Mouse (Mus musculus) urinary bladder, adult 18-20 months (tissue): ENCODE results near the gene Pot1a.
A peak's percentile ranks its signal among the peaks of the same experiment; 100 is the strongest.

Experiments
- DNase-seq, 2 experiments: peaks; one replicate each; pipeline ENCODE4 v3.0.0; 2022; ENCODE audit warnings: low spot score in 2 of 2, mixed read lengths in 2 of 2

Pot1a gene

DNA sequence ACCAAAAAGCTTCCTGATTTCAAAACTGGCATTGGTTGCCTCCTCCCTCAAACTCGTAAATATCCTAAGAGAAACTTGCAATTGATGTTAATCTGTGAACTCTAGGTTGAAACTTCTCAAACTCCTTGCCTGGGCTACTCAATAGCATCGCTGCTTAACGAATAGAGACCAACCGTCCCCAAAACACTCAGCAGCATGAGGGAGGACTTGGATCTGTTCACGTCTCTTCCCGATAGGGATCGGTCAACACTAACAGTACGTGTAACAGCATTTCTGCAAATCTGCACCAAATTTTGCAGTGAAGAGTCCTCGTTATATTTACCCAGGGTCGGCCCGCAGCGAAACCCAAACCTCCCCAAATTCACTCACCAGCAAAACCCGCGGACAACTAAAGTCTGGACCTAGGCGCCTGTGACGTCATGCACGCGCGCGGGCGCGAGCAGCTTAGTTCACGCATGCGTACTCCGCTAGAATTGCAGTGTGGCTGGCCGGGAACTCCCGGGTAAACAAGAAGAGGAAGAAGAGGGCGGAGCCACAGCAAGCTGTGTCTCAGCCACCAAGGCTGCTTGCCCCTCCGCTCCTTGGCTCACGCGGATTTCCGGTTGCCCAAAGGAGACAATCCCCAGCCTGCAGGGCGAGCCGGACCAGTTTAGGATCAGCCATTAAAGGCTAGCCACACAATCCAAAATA, at the start of gene Pot1a:
Gene Pot1a, minus strand, starts transcription at position 441 of the 690 bp plus-strand sequence.
- DNase-seq, result peak; percentile 88 to 91

- no peak for DNase-seq
Observed at GRCm38 (mm10) chr6:25836261-25836660, 27.2 kb upstream of the Pot1a start.

DNA sequence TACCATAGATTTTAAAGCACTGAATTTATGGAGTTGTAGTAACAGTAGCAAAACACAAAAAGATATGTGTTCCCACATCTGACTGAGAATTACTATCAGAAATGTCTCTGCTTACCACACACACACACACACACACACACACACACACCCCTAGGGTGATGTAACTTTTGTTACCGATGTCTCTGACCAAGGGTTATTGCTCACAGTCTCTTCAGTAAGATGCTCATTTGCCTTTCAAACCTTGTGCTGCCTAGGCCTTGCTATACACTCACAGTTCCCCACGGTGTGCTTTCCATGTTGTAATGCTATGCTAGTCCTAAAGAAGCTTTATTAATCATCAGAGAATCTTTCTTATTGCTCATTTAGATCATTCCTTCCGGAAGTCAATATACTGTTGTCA, 3.0 kb downstream of the Pot1a start:
- no peak for DNase-seq

DNA sequence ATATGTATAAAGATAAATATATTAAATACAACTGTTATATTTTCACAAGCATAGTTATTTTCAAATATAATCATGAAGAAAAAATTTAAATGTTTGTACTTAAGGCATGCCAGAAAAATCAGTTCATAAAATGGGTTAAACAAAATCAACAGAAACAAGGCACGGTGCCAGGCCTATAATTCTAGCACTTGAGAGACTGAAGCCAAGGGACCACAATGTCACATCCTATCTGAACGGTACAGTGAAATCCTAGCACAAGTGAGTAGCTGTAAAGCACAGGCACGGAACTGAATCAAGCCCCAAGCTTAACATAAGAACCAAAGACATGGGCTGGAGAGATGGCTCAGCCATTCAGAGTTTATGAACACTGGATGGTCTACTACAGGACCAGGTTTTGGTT, 6.8 kb downstream of the Pot1a start:
- no peak for DNase-seq

GRCm38 (mm10) chr6:25801230-25801629, 7.8 kb downstream of the Pot1a start:
- DNase-seq, result no peak

DNA sequence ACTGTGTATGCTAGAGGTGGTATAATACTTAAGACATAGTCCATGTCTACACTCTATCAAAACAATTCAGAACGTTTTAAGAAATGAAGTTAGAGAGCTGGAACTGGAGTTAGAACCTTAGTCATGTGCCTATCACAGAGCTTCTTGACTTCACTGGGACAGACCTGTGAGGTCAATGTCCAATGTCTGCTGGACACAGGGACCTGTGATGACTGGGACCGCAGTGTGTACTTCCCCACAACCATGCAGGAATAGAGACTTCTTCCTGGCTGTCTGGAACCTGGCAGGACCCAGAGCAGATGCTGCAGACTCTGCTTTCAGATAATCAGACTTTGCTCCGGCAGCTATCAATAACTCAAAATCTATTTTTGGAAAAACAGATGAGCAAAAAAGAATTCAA, 40.8 kb downstream of the Pot1a start:
- DNase-seq, result no peak

GRCm38 (mm10) chr6:25767552-25767951, 41.5 kb downstream of the Pot1a start:
- DNase-seq, result no peak

- no peak for DNase-seq
Observed at GRCm38 (mm10) chr6:25767073-25767472, 42.0 kb downstream of the Pot1a start.

- DNase-seq, result no peak
Observed at GRCm38 (mm10) chr6:25766283-25766682, 42.8 kb downstream of the Pot1a start.

- DNase-seq, result no peak
Observed at GRCm38 (mm10) chr6:25752651-25753050, 56.4 kb downstream of the Pot1a start.

DNA sequence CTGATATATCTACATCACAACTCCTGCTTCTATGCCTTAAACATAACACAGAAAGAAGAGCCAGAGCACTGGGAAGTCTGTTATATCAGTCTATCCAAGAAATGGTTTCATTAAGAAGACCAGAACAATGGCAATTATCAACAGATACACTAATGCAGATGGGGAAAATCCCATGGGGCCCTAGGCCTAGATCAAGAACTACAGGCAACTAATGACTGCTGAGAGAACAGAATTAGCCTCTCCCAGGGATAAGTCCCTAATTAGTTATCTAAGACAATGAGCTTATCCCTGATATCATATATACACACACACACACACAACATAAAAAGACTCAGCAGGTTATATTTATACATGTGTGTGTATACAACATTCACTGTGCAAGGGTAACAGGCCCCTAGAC, 72.5 kb downstream of the Pot1a start:
- DNase-seq, result no peak

- no peak for DNase-seq
Observed at GRCm38 (mm10) chr6:25726560-25726959, 82.5 kb downstream of the Pot1a start.

GRCm38 (mm10) chr6:25710601-25711000, 98.4 kb downstream of the Pot1a start:
- DNase-seq, result no peak

GRCm38 (mm10) chr6:25709250-25709895, 99.7 kb downstream of the Pot1a start:
- DNase-seq, result peak in 1 of 2 experiments; percentile 4

- no peak for DNase-seq
Observed at GRCm38 (mm10) chr6:25699956-25700355, 109.1 kb downstream of the Pot1a start.
